Mouse (Mus musculus) forebrain, embryonic 14.5 days (tissue): ENCODE measurements around the gene Gm12216. TPM values are rescaled to one million over a fixed set of nuclear protein-coding genes. Genes with fewer than 3 reads are reported as not detected.
"Not testable (repeated sequence)": the region's sequence is repeated elsewhere in the genome, so short reads cannot be mapped to it uniquely, and the experiment has no call there.

Experiments used
- ATAC-seq: fragments of 200-750 bp; cut with Nextera tagmentation; 2 replicates; pipeline ENCODE4 v1.8.0; 2017; ENCODE audit warnings: mild to moderate bottlenecking, moderate library complexity
- DNase-seq: peaks from one replicate; pipeline ENCODE4 v3.0.0-alpha.2; 2015; ENCODE audit warnings: low spot score
- H3K27ac ChIP-seq: fragments of 300-500 bp; sonication (generic); 2 replicates; pipeline ENCODE4 v1.5.1; 2014; ENCODE audit warnings: low read depth, mild to moderate bottlenecking, control low read depth, low read length, moderate library complexity
- H3K27me3 ChIP-seq: fragments of 300-500 bp; sonication (generic); replicated peaks from 2 replicates; pipeline ENCODE4 v1.6.1; 2014; ENCODE audit warnings: low read length, control low read depth, mixed read lengths; ENCODE audit not compliant: control insufficient read depth, insufficient read depth
- H3K36me3 ChIP-seq: fragments of 300-500 bp; sonication (generic); 2 replicates; pipeline ENCODE4 v1.6.1; 2014; ENCODE audit warnings: low read length, control low read depth; ENCODE audit not compliant: control insufficient read depth, insufficient read depth
- H3K4me1 ChIP-seq: fragments of 300-500 bp; sonication (generic); 2 replicates; pipeline ENCODE4 v1.6.1; 2014; ENCODE audit warnings: antibody characterized with exemption, low read length, control low read depth; ENCODE audit not compliant: control insufficient read depth, insufficient read depth
- H3K4me2 ChIP-seq: fragments of 300-500 bp; sonication (generic); 2 replicates; pipeline ENCODE4 v1.6.1; 2014; ENCODE audit warnings: mild to moderate bottlenecking, control low read depth, low read length
- H3K4me3 ChIP-seq: fragments of 300-500 bp; sonication (generic); 2 replicates; pipeline ENCODE4 v1.5.1; 2014; ENCODE audit warnings: low read depth, low read length, control low read depth
- H3K9ac ChIP-seq: fragments of 300-500 bp; sonication (generic); 2 replicates; pipeline ENCODE4 v1.6.1; 2014; ENCODE audit warnings: mild to moderate bottlenecking, low read length, control low read depth, moderate library complexity
- H3K9me3 ChIP-seq: fragments of 300-500 bp; sonication (generic); replicated peaks from 2 replicates; pipeline ENCODE4 v1.6.1; 2016; ENCODE audit warnings: low read length, control low read depth, mixed read lengths; ENCODE audit not compliant: control insufficient read depth
- WGBS: fragments of 180-500 bp; shearing (Covaris S2); extraction: QIAGEN DNeasy Blood & Tissue Kit; methylation state at CpG from one replicate; pipeline ENCODE4 v1.1.7; 2014; 5-methylcytosine and 5-hydroxymethylcytosine counted together
- polyA plus RNA-seq: library from polyadenylated mRNA; unstranded; fragments of >200 nt; fragmentation: Nextera tagmentation; extraction: Ambion mirVana; gene quantifications from 2 replicates; pipeline ENCODE4 v1.2.1, GENCODE M21; 2014

Gm12216 gene
- polyA plus RNA-seq, 1 experiment from 2014 or later: not detected

DNA sequence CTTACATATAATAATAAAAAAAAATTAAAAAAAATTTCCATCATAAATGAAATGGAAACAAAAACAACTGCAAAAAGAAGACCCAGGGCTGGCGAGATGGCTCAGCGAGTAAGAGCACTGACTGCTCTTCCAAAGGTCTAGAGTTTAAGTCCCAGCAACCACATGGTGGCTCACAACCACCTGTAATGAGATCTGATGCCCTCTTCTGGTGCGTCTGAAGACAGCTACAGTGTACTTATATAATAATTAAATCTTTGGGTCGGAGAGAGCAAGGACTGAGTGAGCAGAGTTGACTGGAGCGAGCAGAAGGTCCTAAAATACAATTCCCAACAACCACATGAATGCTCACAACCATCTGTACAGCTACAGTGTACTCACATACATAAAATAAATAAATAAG is 19.0 kb upstream of the Gm12216 start:
- not testable (repeated sequence) for H3K4me1 ChIP-seq, H3K4me3 ChIP-seq, H3K9me3 ChIP-seq, H3K27ac ChIP-seq, H3K27me3 ChIP-seq, H3K4me2 ChIP-seq, H3K36me3 ChIP-seq, ATAC-seq, DNase-seq, H3K9ac ChIP-seq
- whole genome bisulfite sequencing: 81% methylated on average over 5 of the region's 5 CpGs

- no peaks in the 10 kb centered on the region for H3K36me3 ChIP-seq
- H3K27ac ChIP-seq: no peak overlapping the region
- no peaks in the 10 kb centered on the region for H3K9me3 ChIP-seq
- no peak overlapping the region for H3K9ac ChIP-seq
- H3K4me1 ChIP-seq: no peaks in the 10 kb centered on the region
- WGBS: 87% methylated on average over 4 of the region's 4 CpGs
- no peak overlapping the region for H3K4me2 ChIP-seq
- DNase-seq: no peak
- no peaks in the 10 kb centered on the region for H3K27me3 ChIP-seq
- no peak overlapping the region for H3K4me3 ChIP-seq
- no peak for ATAC-seq
Observed at GRCm38 (mm10) chr11:53876488-53876887, 17.4 kb upstream of the Gm12216 start.

DNA sequence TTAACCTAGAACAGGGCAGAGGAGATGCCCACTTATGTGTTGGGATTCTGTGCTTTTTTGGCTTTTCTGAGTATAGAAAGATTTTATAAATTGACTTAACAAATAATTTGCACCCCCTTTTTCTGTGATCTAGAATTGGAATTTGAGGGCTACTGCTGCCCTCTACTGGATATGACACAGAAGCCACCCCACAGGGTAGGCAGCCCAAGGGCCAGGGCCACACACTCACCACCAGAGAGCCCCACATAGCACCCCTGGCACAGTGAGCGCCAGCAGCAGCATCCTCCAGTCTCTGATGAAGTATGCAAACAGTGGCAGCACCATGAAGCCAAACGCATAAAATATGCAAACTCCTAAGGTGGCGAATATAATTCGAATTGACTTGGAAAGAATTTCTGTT is 15.7 kb upstream of the Gm12216 start:
- no peak overlapping the region for H3K4me2 ChIP-seq
- ATAC-seq (no peak), DNase-seq (no peak)
- H3K9me3 ChIP-seq: no peaks in the 10 kb centered on the region
- H3K27me3 ChIP-seq: no peaks in the 10 kb centered on the region
- no peaks in the 10 kb centered on the region for H3K4me1 ChIP-seq
- WGBS: 73% methylated on average over 4 of the region's 4 CpGs
- H3K4me3 ChIP-seq: no peak overlapping the region
- H3K27ac ChIP-seq: no peak overlapping the region
- no peaks in the 10 kb centered on the region for H3K36me3 ChIP-seq
- no peak overlapping the region for H3K9ac ChIP-seq

DNA sequence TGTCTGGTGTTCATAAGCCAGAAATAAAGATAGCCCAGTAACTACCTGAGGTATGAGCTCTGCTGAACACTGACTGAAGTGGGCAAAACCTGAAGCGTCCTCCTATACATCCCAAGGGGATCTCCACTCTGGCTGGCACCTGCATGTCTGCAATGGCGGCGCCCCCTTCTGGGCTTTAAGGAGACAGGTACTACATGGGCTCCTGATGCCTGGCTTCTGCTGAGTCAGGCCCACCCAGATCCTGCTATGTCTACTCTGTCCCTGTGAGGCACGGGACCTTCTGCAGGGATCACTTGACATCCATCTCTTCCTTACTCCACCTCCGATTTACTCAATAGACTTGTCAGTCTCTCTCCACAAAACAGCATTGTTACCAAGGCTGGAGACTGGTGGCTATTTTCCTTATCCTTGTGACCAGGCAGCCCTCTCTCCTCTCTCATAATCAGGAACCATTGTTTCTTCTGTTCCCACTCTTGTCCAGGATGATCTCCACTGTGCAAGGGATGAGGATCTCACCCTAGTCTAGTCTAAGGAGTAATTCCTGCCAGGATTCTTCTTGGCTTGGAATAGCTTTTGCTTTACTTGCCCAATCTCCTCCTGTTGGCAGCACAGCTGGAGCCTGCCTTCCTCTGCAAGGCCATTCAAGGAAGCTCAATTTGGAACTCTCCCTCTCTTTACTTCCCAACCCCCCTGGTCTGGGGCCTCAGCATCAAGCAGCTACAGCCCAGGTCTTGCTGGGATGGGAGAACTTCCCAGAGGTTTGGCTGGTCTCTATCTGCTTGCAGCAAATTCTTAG is 15.1 kb upstream of the Gm12216 start:
- H3K9me3 ChIP-seq, H3K4me2 ChIP-seq, H3K27ac ChIP-seq, H3K4me3 ChIP-seq, H3K4me1 ChIP-seq, H3K36me3 ChIP-seq, H3K9ac ChIP-seq, ATAC-seq, H3K27me3 ChIP-seq, DNase-seq: not testable (repeated sequence)
- WGBS: 60% methylated on average over 5 of the region's 5 CpGs

DNA sequence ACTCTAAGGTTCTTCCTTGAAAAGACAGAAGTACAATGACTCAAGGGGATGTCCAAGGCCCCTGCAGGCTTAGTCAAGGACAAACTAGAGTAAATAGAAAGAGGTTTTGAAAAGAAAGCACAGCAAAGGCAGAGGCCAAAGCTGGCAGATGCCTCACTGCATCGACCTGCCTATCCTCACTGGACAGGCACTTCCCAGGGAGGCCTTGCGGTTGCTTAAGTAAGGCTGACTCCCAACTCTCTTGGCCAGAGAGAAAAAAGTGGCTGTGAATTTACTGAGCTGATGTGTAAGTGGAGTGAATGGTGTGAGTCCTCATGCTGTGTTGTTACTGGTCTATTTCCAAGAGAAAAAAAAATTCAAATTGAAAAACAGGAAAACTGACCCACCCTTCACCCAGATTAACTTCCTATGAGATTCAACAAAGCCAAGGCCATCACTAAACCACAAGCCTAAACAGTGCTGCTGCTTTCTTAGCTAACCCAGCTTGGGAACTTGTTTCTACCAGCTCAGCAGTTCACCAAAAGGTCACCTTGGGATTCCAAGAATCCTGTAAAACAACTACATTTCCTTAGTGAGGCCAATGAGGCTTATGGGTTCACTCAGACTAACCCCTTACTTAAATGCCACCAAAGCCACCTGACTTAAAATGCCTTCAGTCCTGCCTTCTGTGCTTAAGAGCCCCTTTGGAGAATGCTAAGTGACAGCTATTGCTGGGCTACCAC is 12.9 kb upstream of the Gm12216 start:
- no peak for ATAC-seq
- no peaks in the 10 kb centered on the region for H3K4me1 ChIP-seq

DNA sequence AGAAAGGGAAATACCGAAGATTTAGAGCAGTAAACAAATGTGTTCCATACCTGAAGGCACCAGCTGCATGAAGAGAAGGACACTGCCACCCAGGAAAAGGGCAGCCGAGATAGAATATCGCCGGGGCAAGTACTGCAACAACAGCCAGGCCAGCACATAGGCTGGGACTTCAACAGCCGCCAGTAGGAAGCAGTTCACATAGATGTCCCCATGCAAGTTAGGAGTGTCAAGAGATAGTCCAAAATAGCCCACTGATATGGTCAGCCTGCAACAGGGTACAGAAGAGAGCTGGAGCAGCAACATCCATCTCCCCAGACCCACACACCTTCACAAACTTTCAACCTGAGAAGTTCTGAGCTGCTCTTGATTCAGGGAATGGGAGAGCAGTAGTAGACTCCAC is 10.1 kb upstream of the Gm12216 start:
- no peak overlapping the region for H3K9ac ChIP-seq
- H3K27ac ChIP-seq: no peak overlapping the region
- H3K4me1 ChIP-seq: no peaks in the 10 kb centered on the region
- no peak overlapping the region for H3K4me2 ChIP-seq
- H3K36me3 ChIP-seq: no peaks in the 10 kb centered on the region
- ATAC-seq (no peak), DNase-seq (no peak)
- H3K27me3 ChIP-seq: no peaks in the 10 kb centered on the region
- H3K4me3 ChIP-seq: no peak overlapping the region
- WGBS: 95% methylated on average over 5 of the region's 5 CpGs
- no peaks in the 10 kb centered on the region for H3K9me3 ChIP-seq

More for the DNA sequence above, 12.9 kb upstream of the Gm12216 start:
- 91% methylated on average over 2 of the region's 2 CpGs for WGBS
- Histone ChIP-seq H3K9ac (no peak overlapping the region), H3K27me3 (no peaks in the 10 kb centered on the region), H3K36me3 (no peaks in the 10 kb centered on the region), H3K9me3 (no peaks in the 10 kb centered on the region), H3K4me2 (no peak overlapping the region), H3K4me3 (no peak overlapping the region), H3K27ac (no peak overlapping the region)
- no peak for DNase-seq

DNA sequence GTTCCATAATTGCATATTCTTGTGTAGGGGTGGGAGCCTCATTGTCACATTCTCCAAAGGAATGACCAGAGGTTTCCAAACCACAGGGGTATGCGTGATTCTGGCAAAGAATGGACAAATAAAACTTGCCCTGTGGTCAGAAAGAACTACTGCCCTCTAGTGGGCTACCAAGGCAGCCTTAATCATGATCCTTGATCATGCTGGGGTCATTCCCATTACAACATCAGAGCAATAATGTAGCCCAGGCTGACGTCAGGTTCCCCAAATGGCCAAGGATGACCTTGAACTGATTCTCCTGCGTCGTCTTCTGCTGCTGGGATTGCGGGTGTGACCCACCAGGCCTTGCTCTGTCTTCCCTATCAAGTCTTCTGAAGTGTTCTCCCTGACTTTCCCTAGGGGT is 9.3 kb upstream of the Gm12216 start:
- H3K36me3 ChIP-seq, H3K9me3 ChIP-seq, ATAC-seq, H3K9ac ChIP-seq, H3K27ac ChIP-seq, DNase-seq, H3K4me2 ChIP-seq, H3K4me1 ChIP-seq, H3K27me3 ChIP-seq, H3K4me3 ChIP-seq: not testable (repeated sequence)
- 39% methylated on average over 5 of the region's 5 CpGs for WGBS

- not testable (repeated sequence) for ATAC-seq
Observed at GRCm38 (mm10) chr11:53864724-53865310, 5.8 kb upstream of the Gm12216 start.

DNA sequence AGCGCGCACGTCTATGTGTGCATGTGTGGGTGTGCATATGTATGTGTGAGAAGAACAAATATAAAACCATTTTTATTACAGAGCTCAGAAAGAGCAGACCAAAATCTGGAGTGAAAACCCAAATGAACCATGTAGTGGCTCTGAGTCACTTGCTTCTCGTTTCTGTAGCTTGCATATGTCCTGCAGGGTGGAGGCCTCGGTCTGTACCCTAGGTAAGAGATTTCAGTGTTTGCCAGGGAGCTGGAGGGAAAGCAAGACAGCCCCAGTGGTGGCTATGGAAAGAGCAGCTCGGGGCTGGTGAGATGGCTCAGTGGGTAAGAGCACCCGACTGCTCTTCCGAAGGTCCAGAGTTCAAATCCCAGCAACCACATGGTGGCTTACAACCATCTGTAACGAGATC is 1.9 kb upstream of the Gm12216 start:
- not testable (repeated sequence) for H3K27ac ChIP-seq, H3K4me3 ChIP-seq, H3K36me3 ChIP-seq, ATAC-seq, H3K4me1 ChIP-seq, H3K4me2 ChIP-seq, H3K27me3 ChIP-seq, H3K9me3 ChIP-seq, DNase-seq, H3K9ac ChIP-seq
- 88% methylated on average over 8 of the region's 9 CpGs for WGBS

More at GRCm38 (mm10) chr11:53864724-53865310, 5.8 kb upstream of the Gm12216 start:
- H3K9me3 ChIP-seq, H3K27me3 ChIP-seq, H3K36me3 ChIP-seq, DNase-seq, H3K4me2 ChIP-seq, H3K27ac ChIP-seq, H3K4me3 ChIP-seq, H3K9ac ChIP-seq, H3K4me1 ChIP-seq: not testable (repeated sequence)
- 84% methylated on average over 1 of the region's 4 CpGs for WGBS
